Mouse (Mus musculus) cortical plate, adult 2 months (tissue): ENCODE results near the gene 2310034G01Rik.

Source experiments
- CTCF ChIP-seq: fragments of 200-500 bp; IDR thresholded peaks from 2 replicates; pipeline ENCODE4 v1.5.1; 2011; ENCODE audit warnings: mild to moderate bottlenecking, control low read depth, low read length; ENCODE audit not compliant: insufficient read depth; ENCODE audit errors: extremely low read depth
- POLR2A ChIP-seq: fragments of 200-500 bp; IDR thresholded peaks from 2 replicates; pipeline ENCODE4 v1.6.1; 2011; ENCODE audit warnings: mild to moderate bottlenecking, low read length, control low read depth; ENCODE audit not compliant: insufficient read depth; ENCODE audit errors: extremely low read depth

- no peak for TF ChIP-seq CTCF
- no peak for TF ChIP-seq POLR2A
Measured at GRCm38 (mm10) chr19:46331326-46331725, 18.8 kb downstream of the 2310034G01Rik start.
